Mouse (Mus musculus) stomach, embryonic 16.5 days (tissue): ENCODE results near the gene Nsmce4a. TPM values are rescaled to one million over a fixed set of nuclear protein-coding genes. Genes with fewer than 3 reads are reported as not detected.

ENCODE experiments used
- ATAC-seq: fragments of 200-750 bp; cut with Nextera tagmentation; 2 replicates; pipeline ENCODE4 v1.8.0; 2017; ENCODE audit warnings: moderate number of reproducible peaks, moderate TSS enrichment; ENCODE audit not compliant: insufficient read depth, low FRiP score
- H3K27ac ChIP-seq: fragments of 300-500 bp; sonication (generic); 2 replicates; pipeline ENCODE4 v1.5.1; 2014; ENCODE audit warnings: low read length
- H3K27me3 ChIP-seq: fragments of 300-500 bp; sonication (generic); 2 replicates; pipeline ENCODE4 v1.6.1; 2014; ENCODE audit warnings: low read length, control low read depth, mixed read lengths; ENCODE audit not compliant: control insufficient read depth, insufficient read depth
- H3K36me3 ChIP-seq: fragments of 300-500 bp; sonication (generic); 2 replicates; pipeline ENCODE4 v1.6.1; 2014; ENCODE audit warnings: low read length; ENCODE audit not compliant: control insufficient read depth, insufficient read depth
- H3K4me1 ChIP-seq: fragments of 300-500 bp; sonication (generic); 2 replicates; pipeline ENCODE4 v1.6.1; 2014; ENCODE audit warnings: low read length, control low read depth, mixed read lengths; ENCODE audit not compliant: control insufficient read depth, insufficient read depth
- H3K4me2 ChIP-seq: fragments of 300-500 bp; sonication (generic); 2 replicates; pipeline ENCODE4 v1.6.1; 2014; ENCODE audit warnings: low read depth, low read length, mixed read lengths
- H3K4me3 ChIP-seq: fragments of 300-500 bp; sonication (generic); replicated peaks from 2 replicates; pipeline ENCODE4 v1.5.1; 2014; ENCODE audit warnings: mild to moderate bottlenecking, low read length
- H3K9ac ChIP-seq: fragments of 300-500 bp; sonication (generic); 2 replicates; pipeline ENCODE4 v1.6.1; 2014; ENCODE audit warnings: low read length
- H3K9me3 ChIP-seq: fragments of 300-500 bp; sonication (generic); replicated peaks from 2 replicates; pipeline ENCODE4 v1.6.1; 2016; ENCODE audit warnings: low read length, control low read depth; ENCODE audit not compliant: control insufficient read depth
- WGBS: fragments of 180-500 bp; shearing (Covaris S2); extraction: QIAGEN DNeasy Blood & Tissue Kit; methylation state at CpG from one replicate; pipeline ENCODE4 v1.1.7; 2014; 5-methylcytosine and 5-hydroxymethylcytosine counted together
- polyA plus RNA-seq: library from polyadenylated mRNA; unstranded; fragments of >200 nt; fragmentation: Nextera tagmentation; extraction: Ambion mirVana; gene quantifications from 2 replicates; pipeline ENCODE4 v1.2.1, GENCODE M21; 2015

Nsmce4a gene
- polyA plus RNA-seq, result 92.7 and 103 TPM in 2 replicates

DNA sequence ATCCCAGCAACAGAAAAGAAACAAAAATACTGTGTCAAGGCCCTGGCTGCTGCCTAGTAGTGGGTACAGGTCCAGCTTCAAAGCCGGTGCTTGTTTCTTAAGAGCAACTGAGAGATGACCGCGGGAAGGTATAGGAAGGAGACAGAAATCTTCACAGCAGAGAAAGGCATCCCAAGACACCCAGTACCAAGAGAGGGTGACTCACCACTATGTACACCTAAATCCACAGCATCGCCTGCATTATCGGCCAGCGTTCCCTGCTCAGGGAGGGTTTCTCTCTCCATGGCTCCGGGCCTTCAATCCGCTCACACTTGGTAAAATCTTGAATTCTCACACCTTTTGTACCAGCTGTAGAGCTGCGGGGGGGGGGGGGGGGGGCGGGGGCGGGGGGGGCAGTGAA is at the start of gene Nsmce4a:
TSS of gene Nsmce4a (minus strand) at position 298 of the 400 bp plus-strand sequence.
- Histone ChIP-seq H3K27me3 (no peaks in the 10 kb centered on the region), H3K36me3 (no peaks in the 10 kb centered on the region), H3K4me3 (no peak within 1 kb of the TSS), H3K4me2 (no peak within 1 kb of the TSS), H3K4me1 (peaks cover 13% of the 10 kb centered on the region; the same call in 1 of the 2 replicates), H3K9me3 (no peaks in the 10 kb centered on the region), H3K27ac (no peak within 1 kb of the TSS; the same call in 1 of the 2 replicates), H3K9ac (no peak within 1 kb of the TSS)
- 79% methylated on average over 8 of the region's 11 CpGs for WGBS
- ATAC-seq, result no peak

DNA sequence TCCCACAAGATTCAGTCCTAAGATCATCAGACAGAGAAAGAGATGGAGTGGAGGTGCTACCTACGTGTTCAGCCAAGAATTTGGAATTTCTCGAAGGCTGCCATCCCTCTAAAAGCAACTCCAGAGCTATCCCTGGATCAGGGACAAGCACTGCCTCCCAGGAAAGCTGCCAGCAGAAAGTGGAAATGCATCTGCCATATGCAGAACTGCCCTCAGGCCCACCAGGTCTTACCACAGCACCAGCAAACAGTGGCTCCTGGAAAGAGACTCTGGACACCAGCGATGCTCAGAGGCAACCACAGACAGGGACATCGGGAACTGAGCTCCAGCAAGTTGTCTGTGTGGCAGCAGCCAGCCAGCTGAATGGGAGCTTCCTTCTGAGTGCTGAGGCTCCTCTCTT is 49.4 kb upstream of the Nsmce4a start:
- H3K36me3 ChIP-seq, result no peaks in the 10 kb centered on the region
- no peak overlapping the region for H3K4me3 ChIP-seq
- H3K4me1 ChIP-seq, result 0 out of 2 replicates have a peak, but pooled peaks cover 3% of the 10 kb centered on the region
- no peak overlapping the region for H3K4me2 ChIP-seq
- no peak overlapping the region for H3K27ac ChIP-seq
- no peaks in the 10 kb centered on the region for H3K9me3 ChIP-seq
- H3K9ac ChIP-seq, result no peak overlapping the region
- WGBS, result 74% methylated on average over 4 of the region's 4 CpGs
- H3K27me3 ChIP-seq, result no peaks in the 10 kb centered on the region
- ATAC-seq, result no peak

DNA sequence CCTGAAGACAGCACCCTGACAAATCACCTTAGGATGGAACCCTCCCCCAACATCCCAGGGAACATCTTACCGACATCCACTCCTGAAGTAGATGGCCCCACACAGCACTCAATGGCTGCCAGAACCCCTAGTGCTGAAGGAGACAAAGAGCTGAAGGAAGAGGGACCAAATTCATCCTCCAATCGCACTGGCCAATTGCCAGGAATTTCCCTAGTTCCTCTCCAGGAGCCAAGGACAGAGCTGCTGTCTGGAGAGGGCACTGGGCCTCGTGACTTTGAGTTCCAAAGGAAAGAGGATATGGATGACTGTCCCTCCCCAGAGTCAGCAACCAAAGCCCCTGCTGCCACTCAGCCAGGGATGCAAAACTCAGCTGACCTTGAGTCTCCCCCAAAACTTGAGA is 49.0 kb upstream of the Nsmce4a start:
- Histone ChIP-seq H3K4me2 (no peak overlapping the region), H3K9me3 (no peaks in the 10 kb centered on the region), H3K27me3 (no peaks in the 10 kb centered on the region), H3K4me1 (0 out of 2 replicates have a peak, but pooled peaks cover 3% of the 10 kb centered on the region), H3K36me3 (no peaks in the 10 kb centered on the region), H3K4me3 (no peak overlapping the region), H3K9ac (no peak overlapping the region), H3K27ac (no peak overlapping the region)
- ATAC-seq, result no peak
- 51% methylated on average over 3 of the region's 3 CpGs for WGBS

DNA sequence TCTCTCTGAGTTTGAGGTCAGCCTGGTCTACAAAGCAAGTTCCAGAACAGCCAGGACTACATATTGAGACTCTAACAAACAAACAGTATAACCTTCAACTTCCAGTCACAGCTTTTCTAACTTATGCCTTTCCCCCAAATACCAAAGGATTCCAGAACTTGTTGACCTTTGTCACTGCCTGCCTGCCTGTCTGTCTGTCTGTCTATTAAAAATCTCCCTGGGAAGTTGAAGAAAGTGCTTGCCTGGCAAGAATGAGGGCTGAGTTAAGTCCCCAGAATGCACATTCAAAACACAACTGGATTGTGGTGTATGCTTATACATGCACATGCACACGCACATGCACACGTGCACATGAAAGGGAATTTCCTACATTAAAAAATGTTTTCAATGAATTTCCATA is 48.1 kb upstream of the Nsmce4a start:
- no peaks in the 10 kb centered on the region for H3K9me3 ChIP-seq
- no peaks in the 10 kb centered on the region for H3K36me3 ChIP-seq
- no peak overlapping the region for H3K4me2 ChIP-seq
- no peak for ATAC-seq
- 89% methylated on average over 2 of the region's 2 CpGs for WGBS
- H3K27ac ChIP-seq, result no peak overlapping the region
- H3K4me3 ChIP-seq, result no peak overlapping the region
- H3K9ac ChIP-seq, result no peak overlapping the region
- no peaks in the 10 kb centered on the region for H3K27me3 ChIP-seq
- H3K4me1 ChIP-seq, result 0 out of 2 replicates have a peak, but pooled peaks cover 3% of the 10 kb centered on the region

DNA sequence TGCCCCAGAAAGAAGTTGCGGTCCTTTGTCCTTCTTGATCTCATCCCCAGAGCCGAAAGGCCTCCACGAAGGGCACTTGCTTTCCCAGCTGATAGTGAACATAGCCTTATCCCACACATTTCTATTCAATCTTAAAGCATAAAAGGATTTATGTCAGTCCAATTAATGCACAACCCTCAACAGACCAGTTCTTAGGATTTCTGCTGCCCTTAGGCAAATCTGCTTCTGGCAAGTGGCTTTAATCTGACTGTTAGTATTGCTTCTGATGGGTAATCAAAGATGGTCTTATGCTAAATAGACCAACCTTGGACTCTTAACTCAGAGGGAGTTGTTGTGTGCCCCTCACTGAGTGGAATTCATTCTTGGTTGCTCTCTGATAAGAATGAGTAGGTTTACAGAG is 44.7 kb upstream of the Nsmce4a start:
- WGBS, result 88% methylated on average over 3 of the region's 3 CpGs
- Histone ChIP-seq H3K4me2 (no peak overlapping the region), H3K27me3 (no peaks in the 10 kb centered on the region), H3K4me3 (no peak overlapping the region), H3K4me1 (no peaks in the 10 kb centered on the region), H3K9me3 (no peaks in the 10 kb centered on the region), H3K36me3 (no peaks in the 10 kb centered on the region), H3K27ac (no peak overlapping the region), H3K9ac (no peak overlapping the region)
- no peak for ATAC-seq

DNA sequence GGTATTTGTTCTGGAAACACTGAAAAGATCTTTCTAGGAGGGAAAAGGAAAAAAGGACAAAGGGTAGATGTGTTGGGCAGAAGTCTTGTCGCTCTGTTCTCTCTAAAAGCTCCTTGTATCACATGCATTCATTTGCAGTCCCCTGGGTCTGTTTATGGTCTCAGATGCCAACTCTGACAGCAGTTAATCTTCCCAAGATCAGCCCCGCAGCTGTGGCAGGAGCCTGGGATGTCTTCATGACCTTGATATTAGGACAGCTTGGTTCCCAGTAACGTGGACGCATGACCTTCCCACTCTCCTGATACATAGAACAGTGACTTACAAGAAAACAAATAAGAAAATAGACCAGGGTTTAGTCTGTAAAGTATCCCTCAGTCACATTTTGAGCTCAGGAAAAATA is 41.1 kb upstream of the Nsmce4a start:
- no peak overlapping the region for H3K9ac ChIP-seq
- H3K36me3 ChIP-seq, result no peaks in the 10 kb centered on the region
- WGBS, result 52% methylated on average over 4 of the region's 4 CpGs
- no peaks in the 10 kb centered on the region for H3K4me1 ChIP-seq
- H3K27ac ChIP-seq, result no peak overlapping the region
- no peaks in the 10 kb centered on the region for H3K27me3 ChIP-seq
- H3K4me3 ChIP-seq, result no peak overlapping the region
- no peak for ATAC-seq
- no peaks in the 10 kb centered on the region for H3K9me3 ChIP-seq
- no peak overlapping the region for H3K4me2 ChIP-seq

DNA sequence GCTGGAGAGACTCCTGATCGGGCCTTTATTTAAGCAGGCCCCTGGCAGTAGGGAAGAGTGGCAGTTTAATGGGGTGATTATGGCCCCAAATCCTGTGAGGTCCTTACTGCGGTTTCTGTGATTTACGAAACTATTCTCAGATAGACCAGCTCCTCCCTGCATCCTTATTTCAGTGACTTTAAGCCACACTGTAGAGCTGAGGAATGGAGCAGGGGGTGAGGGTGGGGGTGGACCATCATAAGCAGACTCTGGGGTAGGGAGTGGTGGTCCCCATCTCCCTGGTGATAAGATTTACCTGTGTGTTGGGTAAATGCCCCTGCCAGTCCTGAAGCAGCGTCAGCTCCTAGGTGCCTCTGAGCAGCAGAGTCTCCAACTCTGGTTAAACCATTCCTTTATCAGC is 34.0 kb upstream of the Nsmce4a start:
- ATAC-seq, result no peak
- no peaks in the 10 kb centered on the region for H3K9me3 ChIP-seq
- H3K4me1 ChIP-seq, result no peaks in the 10 kb centered on the region
- H3K4me2 ChIP-seq, result no peak overlapping the region
- H3K4me3 ChIP-seq, result no peak overlapping the region
- no peak overlapping the region for H3K9ac ChIP-seq
- H3K27me3 ChIP-seq, result no peaks in the 10 kb centered on the region
- H3K36me3 ChIP-seq, result no peaks in the 10 kb centered on the region
- no peak overlapping the region for H3K27ac ChIP-seq
- 87% methylated on average over 4 of the region's 4 CpGs for WGBS

DNA sequence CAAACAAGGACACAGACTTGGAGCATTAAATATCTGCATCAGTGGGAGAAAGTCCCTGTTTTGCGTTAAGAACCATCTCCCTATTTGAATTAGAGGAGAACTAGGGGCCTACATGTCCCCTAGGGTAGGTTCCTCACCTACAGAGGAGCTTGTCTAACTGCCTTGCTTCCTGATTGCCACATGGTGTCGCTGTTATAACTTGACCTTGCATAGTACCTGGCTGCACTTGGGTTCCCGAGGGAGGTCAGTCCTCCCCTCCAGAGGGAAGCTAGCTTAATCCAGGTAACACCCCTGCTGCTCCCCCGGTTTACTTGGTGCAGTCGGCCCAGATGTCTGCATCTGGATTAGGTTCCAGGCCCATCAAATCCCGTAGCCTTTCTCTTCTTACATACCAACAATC is 32.2 kb upstream of the Nsmce4a start:
- no peak overlapping the region for H3K4me3 ChIP-seq
- H3K27ac ChIP-seq, result no peak overlapping the region
- no peak overlapping the region for H3K4me2 ChIP-seq
- no peaks in the 10 kb centered on the region for H3K36me3 ChIP-seq
- H3K4me1 ChIP-seq, result no peaks in the 10 kb centered on the region
- H3K9me3 ChIP-seq, result no peaks in the 10 kb centered on the region
- no peaks in the 10 kb centered on the region for H3K27me3 ChIP-seq
- 18% methylated on average over 6 of the region's 6 CpGs for WGBS
- no peak overlapping the region for H3K9ac ChIP-seq
- no peak for ATAC-seq

DNA sequence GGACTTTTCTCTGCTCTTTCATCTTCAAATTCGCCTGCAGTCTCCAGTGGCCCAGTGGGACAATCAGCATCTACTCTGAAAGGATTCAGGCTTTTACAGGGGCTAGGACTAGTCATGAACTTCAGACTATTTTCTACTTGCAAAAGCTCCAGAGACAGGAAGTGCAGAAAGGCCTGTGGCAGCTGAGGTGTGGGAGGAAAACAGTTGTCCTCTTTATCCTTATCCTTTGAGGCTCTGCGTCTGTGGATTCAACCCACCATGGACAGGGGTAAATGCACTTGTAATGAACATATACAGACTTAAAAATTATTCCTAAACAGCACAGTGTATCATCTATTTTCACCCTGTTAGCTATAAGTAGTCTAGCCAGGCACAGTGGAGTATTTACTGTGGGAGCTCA is 31.5 kb upstream of the Nsmce4a start:
- no peak for ATAC-seq
- H3K4me1 ChIP-seq, result no peaks in the 10 kb centered on the region
- H3K27me3 ChIP-seq, result no peaks in the 10 kb centered on the region
- H3K4me2 ChIP-seq, result no peak overlapping the region
- no peaks in the 10 kb centered on the region for H3K36me3 ChIP-seq
- no peaks in the 10 kb centered on the region for H3K9me3 ChIP-seq
- no peak overlapping the region for H3K4me3 ChIP-seq
- H3K9ac ChIP-seq, result no peak overlapping the region
- 72% methylated on average over 2 of the region's 2 CpGs for WGBS
- H3K27ac ChIP-seq, result no peak overlapping the region

DNA sequence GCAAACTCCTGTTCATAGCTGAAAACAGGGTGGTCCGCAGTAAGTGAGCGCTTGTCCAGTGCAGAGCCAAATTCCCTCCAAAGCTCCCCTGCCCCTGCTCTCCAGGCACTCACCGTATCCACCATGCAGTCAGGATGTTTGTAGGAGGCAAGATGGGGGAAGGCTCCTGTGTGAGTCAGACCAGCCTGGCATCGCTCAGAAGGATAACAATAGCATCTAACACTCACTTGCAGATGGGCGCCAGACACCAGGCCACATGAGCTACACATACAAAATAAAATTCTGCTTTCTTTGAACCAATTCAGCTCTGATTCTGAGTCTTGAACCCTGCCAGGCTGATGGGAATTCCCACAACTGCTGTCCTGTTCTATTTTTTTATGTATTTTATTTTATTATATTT is 30.6 kb upstream of the Nsmce4a start:
- Histone ChIP-seq H3K9ac (no peak overlapping the region), H3K27ac (no peak overlapping the region), H3K4me1 (no peaks in the 10 kb centered on the region), H3K4me2 (no peak overlapping the region), H3K9me3 (no peaks in the 10 kb centered on the region), H3K36me3 (no peaks in the 10 kb centered on the region), H3K27me3 (no peaks in the 10 kb centered on the region), H3K4me3 (no peak overlapping the region)
- 83% methylated on average over 5 of the region's 5 CpGs for WGBS
- no peak for ATAC-seq
